Mouse (Mus musculus) gastrocnemius, adult 18-20 months (tissue): ENCODE measurements around the gene Nucb1. TPM values are rescaled to one million over a fixed set of nuclear protein-coding genes. Genes with fewer than 3 reads are reported as not detected.
"Not testable (repeated sequence)": the region's sequence is repeated elsewhere in the genome, so short reads cannot be mapped to it uniquely, and the experiment has no call there.

ENCODE experiments used
- DNase-seq: peaks from one replicate; pipeline ENCODE4 v3.0.0; 2021; ENCODE audit warnings: low spot score
- long read RNA-seq, 2 experiments: library from polyadenylated mRNA; stranded (forward); transcript quantifications; one replicate each; pipeline ENCODE4 v2.0.0; 2021
- total RNA-seq, 2 experiments: library from RNA; stranded (reverse); gene quantifications; 2 replicates each; pipeline ENCODE4 v1.2.3; 2021

The Nucb1 gene
- total RNA-seq, result 10 to 100 TPM; 63.3 to 68.6 TPM
- long read RNA-seq, experiment 1, full-length matches to known transcripts, result 82 of 88 reads
- long read RNA-seq, experiment 1, partial matches to known transcripts, result 3 of 88 reads
- long read RNA-seq, experiment 1, other reads (novel, unspliced or antisense), result 3 of 88 reads
- long read RNA-seq, experiment 2, full-length matches to known transcripts, result 58 of 68 reads
- long read RNA-seq, experiment 2, partial matches to known transcripts, result 7 of 68 reads
- long read RNA-seq, experiment 2, other reads (novel, unspliced or antisense), result 3 of 68 reads

DNA sequence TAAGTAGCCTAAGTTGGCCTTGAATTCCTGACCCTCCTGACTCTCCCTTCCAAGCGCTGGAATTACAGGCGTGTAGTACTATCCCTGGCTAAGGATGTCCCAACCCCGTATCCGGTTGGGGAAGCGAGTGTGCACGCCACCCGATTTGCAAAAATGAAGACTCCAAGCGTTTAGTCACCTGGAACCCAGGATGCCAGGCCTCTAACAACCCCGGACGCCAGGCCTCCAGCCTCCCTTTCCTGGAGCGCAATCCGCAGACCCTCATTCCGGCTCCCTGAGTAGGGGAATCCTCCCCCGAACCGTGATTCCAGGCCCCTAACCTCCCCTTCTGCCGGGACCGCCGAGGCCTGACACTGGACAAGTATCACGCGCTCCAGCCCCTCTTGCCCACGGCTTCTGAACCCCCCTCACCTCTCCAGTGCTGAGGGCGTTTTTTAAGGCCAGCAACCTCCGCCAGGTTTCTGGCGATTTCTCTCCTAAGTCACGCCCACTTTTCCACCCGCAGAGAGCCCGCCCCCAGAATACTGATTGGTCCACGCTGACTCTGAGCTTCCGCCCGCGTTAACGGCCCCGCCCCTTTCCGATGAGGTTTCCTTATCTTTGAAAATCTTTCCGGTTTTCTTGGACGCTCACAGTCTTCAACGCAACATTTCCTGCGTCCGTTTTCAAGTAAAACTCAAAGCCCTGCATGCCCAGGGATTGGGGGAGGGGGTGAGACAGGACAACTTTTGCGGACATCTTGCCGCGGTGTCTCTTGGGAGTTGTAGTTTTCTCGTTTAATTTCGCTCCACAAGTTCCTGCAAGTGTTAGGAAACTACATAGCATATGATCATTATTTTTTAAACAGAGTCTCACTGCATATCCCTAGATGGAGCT is at the start of gene Nucb1:
TSS of gene Nucb1 (minus strand) at position 495 of the 876 bp plus-strand sequence.
- DNase-seq, result peak; percentile 95

DNA sequence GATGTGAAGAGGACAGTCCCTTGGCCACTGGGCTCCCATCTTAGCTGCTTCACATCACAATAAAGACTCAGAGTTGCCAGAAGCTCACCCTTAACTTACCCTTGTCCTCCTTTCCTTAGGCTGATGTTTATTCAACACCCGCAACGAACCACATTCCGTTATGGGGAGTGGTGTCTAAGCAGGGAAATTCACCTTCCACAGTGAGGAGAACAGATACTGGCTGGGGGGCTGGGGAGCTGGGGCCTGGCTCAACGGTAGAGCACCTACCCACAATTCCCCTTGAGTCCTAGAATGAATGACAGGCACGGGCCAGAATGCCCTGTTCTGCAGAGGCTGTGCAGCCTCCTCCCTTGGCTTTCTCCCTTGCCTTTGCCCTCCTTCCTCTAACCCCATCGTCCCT is 48.7 kb upstream of the Nucb1 start:
- no peak for DNase-seq

- peak; percentile 84 for DNase-seq
Measured at GRCm38 (mm10) chr7:45555787-45556186, 45.6 kb upstream of the Nucb1 start.

DNA sequence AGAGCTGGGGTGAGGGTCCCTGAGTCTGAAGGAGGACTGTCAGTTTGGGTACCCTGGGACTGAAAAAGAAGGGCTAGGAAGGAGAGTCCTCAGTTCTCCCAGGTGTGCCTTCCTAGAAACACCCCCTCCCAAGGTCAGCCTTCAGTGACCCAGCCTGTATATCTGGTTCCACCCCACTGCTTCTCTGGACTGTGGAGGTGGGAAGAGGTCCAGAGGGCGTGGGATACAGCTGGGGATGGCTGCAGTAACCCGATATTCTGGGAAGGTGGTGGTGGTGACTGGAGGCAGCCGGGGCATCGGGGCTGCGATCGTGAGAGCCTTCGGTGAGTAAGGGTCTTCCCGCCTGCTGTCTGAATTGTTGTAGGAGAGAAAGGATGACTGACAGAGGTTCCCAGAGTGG is 44.5 kb upstream of the Nucb1 start, which contains the start of gene Hsd17b14:
TSS of gene Hsd17b14 (plus strand) at position 150 of the 400 bp plus-strand sequence.
- DNase-seq, result no peak

GRCm38 (mm10) chr7:45553990-45554389 is 43.8 kb upstream of the Nucb1 start:
- DNase-seq, result no peak

DNA sequence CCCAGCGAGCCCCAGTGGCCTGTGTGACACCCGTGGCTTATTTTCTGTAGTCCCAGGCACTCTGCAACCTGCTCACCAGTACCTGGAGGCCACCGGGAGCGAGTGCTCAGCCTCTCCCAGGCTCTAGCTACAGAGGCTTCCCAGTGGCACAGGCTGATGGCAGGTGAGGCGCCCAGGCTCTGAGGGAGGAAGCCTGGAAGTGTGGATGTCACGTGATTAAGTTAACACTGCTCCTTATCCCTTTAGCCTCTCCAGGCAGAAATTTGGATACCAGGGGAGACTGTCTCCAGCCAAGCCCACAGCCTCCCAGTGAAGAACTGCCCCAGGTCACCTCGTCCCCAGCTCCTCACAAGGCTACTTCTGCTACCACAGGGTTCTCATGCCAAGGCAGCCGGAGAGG is 43.3 kb upstream of the Nucb1 start:
- DNase-seq, result no peak

- DNase-seq, result no peak
Measured at GRCm38 (mm10) chr7:45551512-45551883, 41.3 kb upstream of the Nucb1 start.

- no peak for DNase-seq
Measured at GRCm38 (mm10) chr7:45550821-45551511, 40.8 kb upstream of the Nucb1 start.

GRCm38 (mm10) chr7:45549641-45550436 is 39.6 kb upstream of the Nucb1 start:
- no peak for DNase-seq

DNA sequence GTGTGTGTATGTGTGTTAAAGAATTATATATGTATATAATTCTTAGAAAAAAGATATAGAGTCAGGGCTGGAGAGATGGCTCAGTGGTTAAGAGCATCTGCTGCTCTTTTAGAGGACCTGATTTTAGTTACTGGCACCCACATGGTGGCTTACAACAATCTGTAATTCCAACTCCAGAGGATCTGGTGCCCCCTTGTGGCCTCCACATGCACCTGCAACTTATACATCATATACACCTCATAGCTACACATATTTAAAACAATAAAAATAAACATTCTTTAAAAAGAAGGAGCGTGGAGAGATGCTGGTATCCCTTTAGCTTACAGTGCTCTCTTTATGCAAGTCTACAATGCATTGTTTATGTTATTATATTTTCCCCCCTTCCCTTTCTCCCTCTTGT is 34.3 kb upstream of the Nucb1 start:
- DNase-seq, result no peak

DNA sequence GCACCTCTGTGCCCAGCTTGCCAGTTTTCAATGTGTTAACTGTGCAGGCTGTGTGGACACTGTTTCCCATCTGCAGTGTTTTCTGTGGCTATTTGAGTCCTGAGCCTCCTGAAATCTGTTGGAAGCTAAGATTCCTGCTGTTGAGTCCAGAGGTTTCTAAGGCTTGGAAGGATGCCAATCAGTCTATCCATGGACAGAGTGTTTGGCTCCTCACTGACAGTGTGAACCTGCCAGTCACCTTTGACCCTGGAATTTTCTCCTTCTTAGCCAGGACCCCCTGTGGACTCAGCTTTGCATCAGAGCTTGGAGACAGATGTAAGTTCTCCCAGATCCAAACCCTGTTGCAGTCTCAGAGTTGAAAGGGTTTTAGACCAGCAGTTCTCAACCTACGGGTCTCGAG is 30.0 kb upstream of the Nucb1 start:
- DNase-seq, result no peak

- no peak for DNase-seq
Measured at GRCm38 (mm10) chr7:45539095-45539494, 28.9 kb upstream of the Nucb1 start.

DNA sequence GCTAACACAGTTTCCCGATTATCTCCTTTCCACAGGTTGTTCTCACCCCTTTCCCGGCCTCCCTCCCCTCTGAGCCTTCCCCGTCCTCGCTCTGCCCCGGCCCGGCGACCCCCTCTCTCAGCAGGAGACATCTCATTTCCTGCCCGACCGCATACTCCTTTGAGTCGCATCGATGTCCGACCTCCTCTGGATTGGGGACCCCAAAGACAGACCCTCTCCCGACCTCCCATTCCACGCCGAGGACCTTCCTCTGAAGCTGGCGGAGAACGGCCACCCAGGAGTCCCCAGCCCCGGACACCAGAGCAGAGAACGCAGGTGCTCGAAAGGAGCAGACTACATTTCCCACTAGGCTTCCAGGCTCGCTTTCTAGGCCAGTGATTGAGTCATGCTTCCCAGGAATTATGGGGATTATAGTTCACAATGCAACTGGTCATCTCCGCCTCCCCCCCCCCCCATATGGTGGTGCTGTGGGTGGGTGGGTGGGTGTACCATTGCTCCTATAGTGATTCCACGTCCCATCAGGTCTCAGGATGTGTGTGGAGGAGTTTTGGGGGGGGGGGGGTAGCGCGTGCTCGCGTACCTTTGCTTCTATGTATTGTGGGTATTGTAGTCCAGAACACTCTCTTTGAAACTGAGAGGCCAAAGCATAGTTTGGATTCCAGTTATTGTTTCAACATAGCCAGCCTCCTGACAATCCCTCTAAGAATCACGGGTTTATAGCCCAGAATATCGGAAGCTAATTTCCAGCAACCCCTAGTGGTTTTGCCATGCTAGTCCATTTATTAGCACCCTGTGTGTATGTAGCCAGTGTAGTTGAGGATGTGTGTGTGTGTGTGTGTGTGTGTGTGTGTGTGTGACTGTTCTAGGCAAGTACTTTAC is 28.2 kb upstream of the Nucb1 start:
- peak; percentile 60 for DNase-seq

DNA sequence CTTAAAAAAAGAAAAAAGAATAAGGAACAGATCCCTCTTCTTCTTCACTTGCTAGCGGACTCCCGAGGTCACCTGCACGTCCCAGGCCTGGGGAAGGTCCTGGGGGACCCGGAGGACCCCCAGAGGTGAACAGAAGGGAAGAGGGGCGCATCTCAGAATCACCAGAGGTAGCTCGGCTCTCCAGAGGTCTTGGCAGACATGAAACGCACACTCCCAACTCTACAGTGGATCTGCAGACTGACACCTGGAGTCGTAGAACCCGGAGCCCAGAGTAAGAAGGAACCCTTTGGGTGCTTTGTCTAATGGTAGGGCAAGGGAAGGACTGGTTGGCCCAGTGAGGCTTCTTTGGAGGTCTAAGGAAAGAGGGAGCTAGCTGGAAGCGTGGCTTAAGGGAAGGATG is 27.4 kb upstream of the Nucb1 start:
- DNase-seq, result no peak

- DNase-seq, result no peak
Measured at GRCm38 (mm10) chr7:45535676-45536075, 25.5 kb upstream of the Nucb1 start.

DNA sequence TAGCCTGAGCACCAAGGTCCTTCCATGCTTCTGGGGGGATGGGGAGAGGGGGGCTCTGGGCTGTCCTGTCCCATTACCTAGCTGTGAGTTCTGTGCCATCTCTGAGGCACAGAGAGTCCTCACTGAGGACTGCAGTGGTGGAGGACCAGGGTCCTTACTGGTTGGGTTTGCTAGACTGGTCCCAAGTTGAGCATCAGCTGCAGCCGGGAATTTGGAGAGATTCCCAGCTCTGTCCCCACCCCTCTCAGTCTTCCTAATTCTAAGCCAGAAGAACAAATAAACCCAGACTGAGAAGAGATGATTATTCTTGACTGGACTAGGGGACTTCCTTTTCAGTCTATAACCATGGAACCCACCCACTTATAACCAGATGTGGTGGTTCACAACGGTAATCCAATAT is 20.4 kb upstream of the Nucb1 start:
- no peak for DNase-seq

DNA sequence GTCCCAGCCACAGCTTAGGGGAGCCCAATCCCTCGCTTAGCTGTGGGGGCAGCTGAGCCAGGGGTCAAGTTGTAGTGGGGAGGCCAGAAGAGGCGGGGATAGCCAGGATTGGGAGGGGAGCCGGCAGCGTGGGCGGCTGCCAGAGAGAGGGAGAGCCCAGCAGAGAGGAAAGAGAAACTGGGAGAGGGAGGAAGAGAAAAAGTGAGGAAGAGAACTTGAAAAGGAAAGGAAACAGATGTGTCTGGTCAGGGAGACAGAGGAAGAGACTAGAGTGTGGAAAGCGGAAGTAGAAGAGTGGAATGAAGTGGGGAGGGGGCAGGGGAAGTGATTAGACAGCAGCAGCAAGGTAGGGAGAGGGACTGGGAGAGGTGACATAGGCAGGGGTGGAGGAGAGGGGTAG is 19.3 kb upstream of the Nucb1 start:
- no peak for DNase-seq

GRCm38 (mm10) chr7:45527169-45527568 is 17.0 kb upstream of the Nucb1 start:
- not testable (repeated sequence) for DNase-seq

DNA sequence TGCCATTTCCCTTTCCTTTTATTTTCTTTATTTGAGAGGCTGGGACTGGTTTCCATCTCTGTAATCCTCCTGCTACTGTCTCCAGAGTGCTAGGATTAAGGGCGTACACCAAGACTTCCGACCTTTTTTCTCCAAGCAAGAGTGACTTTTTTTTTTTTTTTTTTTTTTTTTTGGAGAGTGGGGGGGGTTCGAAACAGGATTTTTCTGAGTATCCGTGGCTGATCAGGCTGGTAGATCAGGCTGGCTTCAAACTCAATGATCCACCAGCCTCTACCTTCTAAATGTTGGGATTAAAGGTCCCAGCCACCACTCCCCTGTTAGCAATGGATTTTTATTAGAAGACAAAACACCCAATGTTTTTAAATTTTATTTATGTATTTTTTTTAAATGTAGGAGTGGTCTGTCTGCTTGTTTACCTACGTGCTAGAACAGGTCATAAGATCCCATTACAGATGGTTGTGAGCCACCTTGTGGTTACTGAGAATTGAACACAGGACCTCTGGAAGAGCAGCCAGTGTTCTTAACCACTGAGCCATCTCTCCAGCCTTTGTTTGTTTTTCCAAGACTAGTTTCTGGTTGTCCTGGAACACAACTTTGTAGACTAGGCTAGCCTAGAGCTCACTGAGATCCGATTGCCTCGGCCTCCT is 16.4 kb upstream of the Nucb1 start:
- DNase-seq, result no peak
